Mouse (Mus musculus): ENCODE data around the gene Zc3h18.

Gene Zc3h18

DNA sequence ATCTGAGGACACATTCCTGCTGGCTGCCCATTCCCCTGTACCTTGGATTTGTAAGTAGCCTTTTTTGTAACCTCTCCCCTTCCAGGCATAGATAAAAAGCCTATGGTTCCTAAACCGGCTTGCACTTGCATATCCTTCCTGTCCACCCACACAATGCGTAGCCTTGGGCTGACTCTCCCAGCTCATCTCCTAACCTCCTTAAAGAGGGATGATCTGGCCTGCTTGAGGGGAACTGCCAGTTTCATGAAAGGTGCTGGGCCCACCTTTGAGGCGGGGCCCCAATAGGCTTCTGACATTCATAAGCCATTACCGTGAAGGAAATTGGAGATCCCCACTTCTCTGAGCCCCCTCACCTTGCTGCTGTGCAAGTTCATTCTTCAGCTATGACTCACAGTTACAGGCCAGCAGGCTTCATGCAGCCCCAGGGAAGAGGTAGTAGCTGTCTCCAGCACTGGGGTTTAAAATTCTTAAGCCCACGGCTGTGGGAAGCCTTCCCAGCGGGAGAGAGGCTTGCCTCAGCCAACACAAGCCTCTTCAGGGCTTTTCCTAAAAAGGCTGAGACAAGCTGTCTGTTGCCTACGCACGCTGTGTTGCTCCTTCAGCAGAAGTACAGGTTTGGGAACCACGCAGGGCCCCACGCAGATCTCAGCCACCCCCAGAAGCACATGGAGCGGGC lies 85.2 kb downstream of the Zc3h18 start:
- in situ Hi-C loops (cut with MboI; ENCODE audit: low sequenced_read_pairs) = no loop called here

DNA sequence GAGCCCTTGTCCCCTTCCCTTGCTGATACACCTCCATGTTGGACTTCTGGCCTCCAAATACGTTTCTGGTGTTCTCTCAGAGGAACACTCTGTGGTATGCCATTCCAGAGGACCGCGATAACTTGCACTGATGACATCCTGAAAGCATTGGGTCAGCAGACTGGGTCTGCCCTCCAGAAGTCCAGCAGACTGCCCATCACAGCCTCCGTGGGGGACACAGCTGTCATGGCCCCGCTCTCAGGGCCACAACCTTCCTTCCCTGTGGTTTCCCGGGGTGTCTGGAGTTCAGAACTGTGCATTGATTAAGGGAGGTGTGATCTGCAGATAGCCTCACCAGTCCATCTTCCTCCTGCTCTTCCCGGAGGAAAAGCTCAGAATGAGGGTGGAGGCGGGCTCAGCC lies 86.1 kb downstream of the Zc3h18 start:
- in situ Hi-C loops (cut with MboI; ENCODE audit: low sequenced_read_pairs) = no loop called here

DNA sequence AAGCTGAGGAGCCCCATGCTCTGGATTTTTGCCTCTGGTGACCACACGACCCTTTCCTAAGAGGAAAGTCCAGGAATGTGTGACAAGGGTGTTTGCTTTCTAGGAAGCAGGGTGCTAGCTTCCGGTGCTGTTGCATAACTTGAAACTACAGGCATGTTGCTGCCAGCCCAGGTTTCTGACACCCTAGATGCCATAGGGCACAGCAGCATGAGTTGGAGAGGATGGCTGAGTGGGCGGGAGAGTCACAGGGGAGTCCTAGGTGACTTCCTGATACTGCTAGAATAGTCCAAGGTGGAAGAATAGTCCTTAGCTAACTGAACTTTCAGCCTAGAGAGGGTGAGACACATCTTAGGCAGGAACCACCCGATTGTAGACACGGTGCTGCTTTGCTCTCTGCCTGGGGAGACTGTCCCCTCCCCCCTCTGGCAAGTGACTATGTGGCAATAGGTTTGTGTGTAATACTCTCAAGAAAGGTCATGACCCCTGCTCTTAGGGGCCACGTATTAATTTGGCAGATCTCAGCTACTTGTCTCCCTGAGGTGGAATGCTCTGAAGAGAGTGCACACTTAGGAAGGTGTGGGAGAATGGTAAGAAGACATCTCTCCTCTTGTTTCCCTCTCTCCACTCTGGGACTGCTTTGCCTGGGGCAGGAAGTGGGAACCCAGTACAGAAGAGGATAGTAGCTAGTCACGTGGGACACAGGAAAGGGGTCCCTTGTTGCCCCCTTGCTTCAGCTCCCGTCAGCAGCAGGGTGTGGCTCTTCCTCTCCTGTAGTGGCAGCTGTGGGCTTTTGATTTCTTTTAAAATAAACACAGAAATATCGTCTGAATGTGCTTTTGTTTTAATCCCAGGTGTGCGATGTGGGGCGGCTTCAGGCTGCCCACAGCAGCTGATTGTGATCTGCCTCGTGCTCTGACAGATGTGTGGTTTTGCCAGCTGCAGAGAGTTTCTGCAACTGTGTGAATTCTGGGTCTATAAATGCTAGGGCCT lies 87.5 kb downstream of the Zc3h18 start:
- in situ Hi-C loops (cut with MboI; ENCODE audit: low sequenced_read_pairs) = no loop called here

DNA sequence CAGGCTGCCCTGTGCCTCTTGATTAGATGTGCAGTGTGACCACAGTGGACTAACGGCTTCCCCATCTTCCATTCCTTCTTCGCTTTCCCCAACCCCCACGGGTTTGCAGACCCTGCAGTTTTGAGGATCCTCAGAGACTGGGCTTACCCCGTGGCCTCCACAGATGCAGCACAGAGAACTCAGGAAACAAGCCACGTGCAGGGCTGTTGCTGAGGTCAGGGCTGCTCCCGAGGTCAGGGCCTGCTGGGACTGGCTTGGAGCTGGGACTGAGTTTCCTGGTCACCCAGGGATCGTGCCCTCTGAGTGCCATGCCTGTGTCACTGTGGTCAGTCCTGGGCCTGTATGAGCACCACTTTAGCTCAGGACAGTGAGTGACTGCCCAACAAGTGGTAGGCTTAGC lies 88.6 kb downstream of the Zc3h18 start:
- in situ Hi-C loops (cut with MboI; ENCODE audit: low sequenced_read_pairs) = no loop called here
